Mouse (Mus musculus) hindbrain, embryonic 11.5 days (tissue): ENCODE data around the gene Vmn2r15. TPM values are rescaled to one million over a fixed set of nuclear protein-coding genes. Genes with fewer than 3 reads are reported as not detected.

Experiments used
- ATAC-seq: fragments of 200-750 bp; cut with Nextera tagmentation; 2 replicates; pipeline ENCODE4 v1.8.0; 2017; ENCODE audit warnings: mild to moderate bottlenecking, moderate TSS enrichment, moderate library complexity; ENCODE audit not compliant: low FRiP score
- DNase-seq: peaks from one replicate; pipeline ENCODE4 v3.0.0-alpha.2; 2015; ENCODE audit warnings: low spot score
- H3K27ac ChIP-seq: fragments of 300-500 bp; sonication (generic); 2 replicates; pipeline ENCODE4 v1.5.1; 2014; ENCODE audit warnings: mild to moderate bottlenecking, low read depth, low read length
- H3K27me3 ChIP-seq: fragments of 300-500 bp; sonication (generic); 2 replicates; pipeline ENCODE4 v1.6.1; 2014; ENCODE audit warnings: mild to moderate bottlenecking, low read length, moderate library complexity, mixed read lengths; ENCODE audit not compliant: control insufficient read depth, insufficient read depth
- H3K36me3 ChIP-seq: fragments of 300-500 bp; sonication (generic); 2 replicates; pipeline ENCODE4 v1.6.1; 2014; ENCODE audit warnings: mild to moderate bottlenecking, low read length, moderate library complexity, mixed read lengths; ENCODE audit not compliant: control insufficient read depth, insufficient read depth
- H3K4me1 ChIP-seq: fragments of 300-500 bp; sonication (generic); replicated peaks from 2 replicates; pipeline ENCODE4 v1.6.1; 2014; ENCODE audit warnings: low read length, mixed read lengths; ENCODE audit not compliant: control insufficient read depth, insufficient read depth
- H3K4me2 ChIP-seq: fragments of 300-500 bp; sonication (generic); replicated peaks from 2 replicates; pipeline ENCODE4 v1.6.1; 2014; ENCODE audit warnings: mild to moderate bottlenecking, low read depth, low read length
- H3K4me3 ChIP-seq: fragments of 300-500 bp; sonication (generic); 2 replicates; pipeline ENCODE4 v1.5.1; 2014; ENCODE audit warnings: low read depth, low read length
- H3K9ac ChIP-seq: fragments of 300-500 bp; sonication (generic); 2 replicates; pipeline ENCODE4 v1.6.1; 2014; ENCODE audit warnings: low read depth, low read length
- H3K9me3 ChIP-seq: fragments of 300-500 bp; sonication (generic); 2 replicates; pipeline ENCODE4 v1.6.1; 2016; ENCODE audit warnings: low read length; ENCODE audit not compliant: control insufficient read depth
- WGBS: fragments of 180-500 bp; shearing (Covaris S2); extraction: QIAGEN DNeasy Blood & Tissue Kit; methylation state at CpG from one replicate; pipeline ENCODE4 v1.1.7; 2014; 5-methylcytosine and 5-hydroxymethylcytosine counted together
- polyA plus RNA-seq: library from polyadenylated mRNA; unstranded; fragments of >200 nt; fragmentation: Nextera tagmentation; extraction: Ambion mirVana; gene quantifications from 2 replicates; pipeline ENCODE4 v1.2.1, GENCODE M21; 2014

Vmn2r15 gene
- polyA plus RNA-seq = not detected in 2 replicates

DNA sequence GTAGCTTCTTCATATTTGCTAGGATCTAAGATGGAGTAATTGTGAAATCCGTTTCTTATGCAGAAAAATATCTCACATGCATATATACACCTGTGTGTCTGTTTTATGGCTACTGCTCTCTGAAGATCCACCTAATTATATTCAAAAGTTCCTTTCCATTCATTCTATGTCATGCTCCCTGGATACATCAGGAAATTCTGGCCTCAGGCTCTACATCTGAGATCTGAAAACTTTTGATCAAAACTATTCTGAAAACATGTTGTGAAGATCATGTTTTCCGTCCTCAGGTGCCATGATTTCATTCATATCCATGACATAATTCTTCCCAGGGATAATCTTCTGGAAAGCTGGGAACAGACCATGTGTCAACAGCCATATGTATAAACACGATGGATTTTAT is at the start of gene Vmn2r15:
Vmn2r15 (minus strand) TSS at position 101 of the 400 bp plus-strand sequence.
- 61% methylated on average over 3 of the region's 3 CpGs for WGBS
- Histone ChIP-seq H3K4me1 (no peaks in the 10 kb centered on the region), H3K27me3 (no peaks in the 10 kb centered on the region), H3K36me3 (no peaks in the 10 kb centered on the region), H3K4me3 (no peak within 1 kb of the TSS), H3K9ac (no peak within 1 kb of the TSS), H3K9me3 (no peaks in the 10 kb centered on the region), H3K27ac (no peak within 1 kb of the TSS), H3K4me2 (no peak within 1 kb of the TSS)
- ATAC-seq (no peak), DNase-seq (no peak)

DNA sequence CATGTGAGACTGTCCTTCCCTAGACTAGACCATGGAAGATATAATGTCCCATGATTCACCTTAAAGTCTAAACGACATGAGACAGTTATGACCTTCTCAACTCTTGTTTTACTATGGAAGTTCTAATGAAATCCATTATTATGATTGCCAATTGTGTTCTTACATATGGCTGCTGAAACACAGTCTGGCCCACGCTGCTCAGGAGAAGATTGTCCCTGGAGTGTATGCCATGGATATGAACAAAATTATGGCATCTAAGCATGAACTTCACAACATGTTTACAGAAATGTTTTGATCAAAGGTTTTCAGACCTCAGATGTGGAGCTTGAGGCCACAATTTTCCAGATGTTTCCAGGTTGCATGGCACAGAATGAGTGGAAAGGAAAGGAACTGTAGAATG is 32.4 kb upstream of the Vmn2r15 start, which contains the start of gene Vmn2r16:
Vmn2r16 (plus strand) TSS at position 301 of the 400 bp plus-strand sequence.
- no peak for ATAC-seq
- Histone ChIP-seq H3K27me3 (no peaks in the 10 kb centered on the region), H3K9me3 (no peaks in the 10 kb centered on the region), H3K27ac (no peak within 1 kb of the TSS), H3K36me3 (no peaks in the 10 kb centered on the region), H3K4me3 (no peak within 1 kb of the TSS), H3K9ac (no peak within 1 kb of the TSS), H3K4me1 (no peaks in the 10 kb centered on the region), H3K4me2 (no peak within 1 kb of the TSS)
- no peak for DNase-seq
- WGBS = 62% methylated on average over 2 of the region's 2 CpGs

DNA sequence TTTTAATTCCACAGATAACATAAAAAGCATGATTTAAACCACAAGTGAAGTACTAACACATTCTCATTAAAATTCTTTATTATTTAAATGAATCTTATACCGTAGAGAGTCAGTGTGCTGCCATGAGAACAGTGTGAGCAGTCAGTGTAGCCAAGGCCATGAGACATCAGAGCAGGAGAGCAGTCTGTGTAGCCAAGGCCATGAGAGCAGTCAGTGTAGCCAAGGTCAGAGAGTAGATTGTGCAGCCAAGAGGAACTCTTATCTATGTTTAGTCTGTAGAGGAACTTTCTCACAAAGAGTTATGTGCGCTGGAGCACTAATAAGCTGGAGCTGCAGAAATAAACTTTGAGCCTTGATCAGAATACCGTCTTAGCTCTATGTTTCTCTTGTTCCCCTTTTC is 2.8 kb downstream of the Vmn2r15 start:
- Histone ChIP-seq H3K27me3 (no peaks in the 10 kb centered on the region), H3K4me2 (no peak overlapping the region), H3K4me1 (no peaks in the 10 kb centered on the region), H3K36me3 (no peaks in the 10 kb centered on the region), H3K9ac (no peak overlapping the region), H3K4me3 (no peak overlapping the region), H3K9me3 (no peaks in the 10 kb centered on the region), H3K27ac (no peak overlapping the region)
- ATAC-seq = no peak
- DNase-seq = no peak
- 81% methylated on average over 3 of the region's 3 CpGs for WGBS

Other genes with a start within 250 kb of the Vmn2r15 start
- not detected in 2 replicates for gene Vmn2r11, start 238.1 kb downstream of the Vmn2r15 start, polyA plus RNA-seq
- gene Vmn2r12, start 199.7 kb downstream of the Vmn2r15 start, polyA plus RNA-seq = not detected in 2 replicates
- not detected in 2 replicates for gene Vmn2r13, start 105.4 kb downstream of the Vmn2r15 start, polyA plus RNA-seq
- not detected in 2 replicates for gene Vmn2r14, start 72.9 kb downstream of the Vmn2r15 start, polyA plus RNA-seq
- gene Vmn2r16, start 32.5 kb upstream of the Vmn2r15 start, polyA plus RNA-seq = not detected in 2 replicates
- not detected in 2 replicates for gene Vmn2r17, start 122.0 kb upstream of the Vmn2r15 start, polyA plus RNA-seq